Mouse (Mus musculus) spleen, adult 2 months (tissue): ENCODE data around the gene Vps13d.

ENCODE experiments used
- CTCF ChIP-seq: fragments of 200-500 bp; IDR thresholded peaks from 2 replicates; pipeline ENCODE4 v1.5.1; 2011; ENCODE audit warnings: mild to moderate bottlenecking, inconsistent platforms; ENCODE audit not compliant: insufficient read depth, insufficient read length, insufficient replicate concordance; ENCODE audit errors: extremely low read depth
- POLR2A ChIP-seq: fragments of 200-500 bp; IDR thresholded peaks from 2 replicates; pipeline ENCODE4 v1.6.1; 2011; ENCODE audit warnings: low read depth, low read length, inconsistent platforms

- TF ChIP-seq POLR2A (no peak), CTCF (no peak)
Observed at GRCm38 (mm10) chr4:145056346-145056745, 138.5 kb downstream of the Vps13d start.
